Mouse (Mus musculus) neural tube, embryonic 12.5 days (tissue): ENCODE data around the gene Hif3a. TPM values are rescaled to one million over a fixed set of nuclear protein-coding genes. Genes with fewer than 3 reads are reported as not detected.
A peak's percentile ranks its signal among the peaks of the same experiment; 100 is the strongest.

Experiments used
- ATAC-seq: fragments of 200-750 bp; cut with Nextera tagmentation; 2 replicates; pipeline ENCODE4 v1.8.0; 2017; ENCODE audit warnings: low read depth, mild to moderate bottlenecking, moderate TSS enrichment, moderate library complexity; ENCODE audit not compliant: low FRiP score
- H3K27ac ChIP-seq: fragments of 300-500 bp; sonication (generic); 2 replicates; pipeline ENCODE4 v1.5.1; 2016
- H3K27me3 ChIP-seq: fragments of 300-500 bp; sonication (generic); replicated peaks from 2 replicates; pipeline ENCODE4 v1.6.1; 2016; ENCODE audit warnings: mild to moderate bottlenecking
- H3K36me3 ChIP-seq: fragments of 300-500 bp; sonication (generic); 2 replicates; pipeline ENCODE4 v1.6.1; 2016; ENCODE audit warnings: mild to moderate bottlenecking
- H3K4me1 ChIP-seq: fragments of 300-500 bp; sonication (generic); 2 replicates; pipeline ENCODE4 v1.6.1; 2016
- H3K4me2 ChIP-seq: fragments of 300-500 bp; sonication (generic); replicated peaks from 2 replicates; pipeline ENCODE4 v1.6.1; 2016; ENCODE audit warnings: mild to moderate bottlenecking
- H3K4me3 ChIP-seq: fragments of 300-500 bp; sonication (generic); 2 replicates; pipeline ENCODE4 v1.5.1; 2016
- H3K9ac ChIP-seq: fragments of 300-500 bp; sonication (generic); 2 replicates; pipeline ENCODE4 v1.6.1; 2016; ENCODE audit warnings: mild to moderate bottlenecking
- H3K9me3 ChIP-seq: fragments of 300-500 bp; sonication (generic); 2 replicates; pipeline ENCODE4 v1.6.1; 2016; ENCODE audit warnings: mild to moderate bottlenecking
- WGBS: fragments of 180-500 bp; shearing (Covaris S2); methylation state at CpG from one replicate; pipeline ENCODE4 v1.1.7; 2016; 5-methylcytosine and 5-hydroxymethylcytosine counted together
- polyA plus RNA-seq: library from polyadenylated mRNA; unstranded; fragments of >200 nt; fragmentation: Nextera tagmentation; extraction: Ambion mirVana; gene quantifications from 2 replicates; pipeline ENCODE4 v1.2.1, GENCODE M21; 2016

Gene Hif3a
- polyA plus RNA-seq, 1 experiment from 2014 or later = 5.2 TPM

GRCm38 (mm10) chr7:17027588-17028343 is 34.5 kb downstream of the Hif3a start, which contains the start of gene Ppp5c:
Gene Ppp5c (minus strand): TSS chr7:17027924.
- Histone ChIP-seq H3K4me2 (peak within 1 kb of the TSS; percentile 69), H3K27ac (no peak within 1 kb of the TSS), H3K4me3 (peak within 1 kb of the TSS; percentile 85), H3K36me3 (peaks cover 19% of the 10 kb centered on the region), H3K9me3 (no peaks in the 10 kb centered on the region), H3K27me3 (no peaks in the 10 kb centered on the region), H3K9ac (peak within 1 kb of the TSS; percentile 83), H3K4me1 (peaks cover 24% of the 10 kb centered on the region)
- peak; percentile 88 for ATAC-seq
- WGBS = under 1% methylated on average over 58 of the region's 58 CpGs

DNA sequence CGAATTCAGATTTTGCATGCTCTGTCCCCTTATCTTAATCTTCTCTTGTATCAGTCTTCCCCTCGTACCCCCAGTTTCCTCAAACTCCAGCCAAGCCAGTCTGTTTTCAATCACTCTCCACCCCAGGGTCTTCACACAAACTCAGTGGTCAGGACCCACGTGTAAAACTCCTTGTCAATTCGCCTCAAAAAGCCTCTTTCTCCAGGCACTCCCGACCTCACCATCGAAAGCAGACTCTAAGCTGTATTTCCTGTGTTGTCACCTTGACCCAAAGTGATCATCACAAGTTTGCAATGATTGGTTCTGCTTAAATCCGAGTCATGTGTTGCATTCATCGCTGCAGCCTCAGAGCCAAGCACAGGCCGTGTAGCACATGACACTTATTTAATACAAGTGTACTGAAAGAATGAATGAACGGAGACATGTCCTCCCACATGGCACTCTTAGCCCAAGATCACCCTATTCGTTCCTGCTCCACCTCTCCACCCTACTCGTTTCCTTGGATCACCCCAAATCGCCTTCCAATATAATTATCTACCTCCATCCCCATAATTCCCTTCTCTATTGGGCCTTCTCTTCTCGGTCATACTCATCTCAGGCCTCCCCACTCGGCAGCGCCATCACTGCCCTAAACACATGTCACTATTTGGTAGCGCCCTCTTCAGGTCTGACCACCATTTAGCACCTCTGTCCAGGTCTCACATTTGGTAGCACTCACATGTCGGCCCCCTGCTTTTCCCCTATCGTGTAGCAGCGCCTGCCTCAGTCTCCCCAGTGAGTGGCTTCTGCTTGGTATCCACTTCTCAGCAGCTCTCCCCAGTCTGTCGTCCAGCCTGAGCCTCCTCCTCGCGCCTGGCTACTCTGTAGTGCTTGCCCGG is 35.3 kb downstream of the Hif3a start:
- H3K9me3 ChIP-seq = no peaks in the 10 kb centered on the region
- peaks cover 27% of the 10 kb centered on the region for H3K36me3 ChIP-seq
- 10% methylated on average over 24 of the region's 24 CpGs for WGBS
- H3K4me3 ChIP-seq = peak overlapping the region; percentile 85
- no peaks in the 10 kb centered on the region for H3K27me3 ChIP-seq
- H3K9ac ChIP-seq = peak overlapping the region; percentile 83
- H3K4me2 ChIP-seq = peak overlapping the region; percentile 69
- peaks cover 24% of the 10 kb centered on the region for H3K4me1 ChIP-seq
- no peak overlapping the region for H3K27ac ChIP-seq
- ATAC-seq = peak; percentile 67; the same call in 1 of the 2 replicates

DNA sequence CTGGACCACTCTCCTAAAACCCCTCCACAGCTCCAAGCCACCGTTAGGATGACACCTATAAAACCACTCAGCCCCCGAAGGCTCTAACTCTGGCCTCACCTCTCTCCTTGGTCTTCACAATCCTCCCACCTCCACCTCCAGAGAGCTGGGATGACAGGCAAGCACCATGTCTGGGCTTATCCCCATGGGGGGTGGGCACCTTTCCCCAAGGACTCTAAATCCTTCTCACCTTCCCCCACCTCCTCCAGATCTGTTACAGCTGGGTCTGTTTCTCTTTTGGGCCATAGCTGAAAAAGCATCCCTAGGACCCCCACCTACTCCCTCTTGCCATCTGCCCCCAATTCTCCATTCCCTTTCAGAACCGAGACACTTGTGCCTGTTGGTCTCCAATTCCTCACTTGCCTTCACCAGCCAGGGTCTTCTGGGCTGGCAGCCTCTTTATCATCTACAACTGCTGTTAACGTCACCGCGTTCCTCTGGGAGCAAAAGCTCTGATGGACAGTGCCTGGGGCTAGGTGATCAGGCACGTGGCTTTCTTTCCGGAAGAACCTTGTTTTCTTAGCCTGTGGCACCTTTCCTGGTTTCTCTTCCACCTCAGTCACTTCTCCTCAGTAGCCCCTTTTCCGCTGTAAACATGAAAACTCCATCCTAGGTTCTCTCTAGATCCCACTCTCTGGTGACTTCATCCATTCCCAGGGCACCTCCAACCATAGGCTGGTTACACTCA is 36.2 kb downstream of the Hif3a start:
- Histone ChIP-seq H3K4me2 (peak overlapping the region; percentile 69), H3K9me3 (no peaks in the 10 kb centered on the region), H3K4me1 (peaks cover 24% of the 10 kb centered on the region), H3K27ac (no peak overlapping the region), H3K36me3 (peaks cover 36% of the 10 kb centered on the region), H3K27me3 (no peaks in the 10 kb centered on the region), H3K9ac (0 out of 2 replicates have a peak overlapping the region, but pooled peaks have one; percentile 83), H3K4me3 (peak overlapping the region; percentile 85)
- 85% methylated on average over 9 of the region's 9 CpGs for WGBS
- ATAC-seq = no peak

- Histone ChIP-seq H3K4me1 (peaks cover 24% of the 10 kb centered on the region), H3K36me3 (peaks cover 42% of the 10 kb centered on the region), H3K9me3 (no peaks in the 10 kb centered on the region), H3K27me3 (no peaks in the 10 kb centered on the region), H3K9ac (no peak overlapping the region), H3K4me2 (peak overlapping the region; percentile 69; the same call in 1 of the 2 replicates), H3K27ac (no peak overlapping the region), H3K4me3 (no peak overlapping the region)
- 86% methylated on average over 4 of the region's 4 CpGs for WGBS
- no peak for ATAC-seq
Measured at GRCm38 (mm10) chr7:17025505-17025894, 36.7 kb downstream of the Hif3a start.

- H3K27me3 ChIP-seq = no peaks in the 10 kb centered on the region
- H3K27ac ChIP-seq = no peak overlapping the region
- H3K9ac ChIP-seq = no peak overlapping the region
- no peaks in the 10 kb centered on the region for H3K9me3 ChIP-seq
- peaks cover 47% of the 10 kb centered on the region for H3K36me3 ChIP-seq
- H3K4me3 ChIP-seq = no peak overlapping the region
- peaks cover 24% of the 10 kb centered on the region for H3K4me1 ChIP-seq
- WGBS = 84% methylated on average over 10 of the region's 10 CpGs
- H3K4me2 ChIP-seq = peak overlapping the region; percentile 69; the same call in 1 of the 2 replicates
- no peak for ATAC-seq
Measured at GRCm38 (mm10) chr7:17024814-17025504, 37.3 kb downstream of the Hif3a start.

DNA sequence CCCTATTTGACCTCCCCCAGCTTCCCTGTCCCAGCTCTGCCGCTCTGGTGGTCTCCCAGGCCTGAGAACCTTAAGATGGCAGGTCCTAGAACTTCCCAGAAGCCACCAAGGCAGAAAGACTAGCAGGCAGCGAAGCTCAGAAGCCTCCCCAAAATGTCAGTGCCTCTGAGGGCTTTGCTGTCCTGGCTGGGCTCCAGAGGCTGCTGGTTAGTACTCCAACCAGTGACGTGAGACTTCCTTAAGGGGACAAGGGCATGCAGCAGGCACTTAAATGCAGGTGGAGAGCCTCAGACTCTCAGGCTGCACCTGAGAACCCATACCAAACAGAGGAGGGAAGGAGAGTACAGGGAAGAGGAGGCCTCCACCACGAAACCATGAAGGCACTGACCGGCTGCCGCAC is 38.1 kb downstream of the Hif3a start:
- Histone ChIP-seq H3K4me2 (no peak overlapping the region), H3K27ac (no peak overlapping the region), H3K9ac (no peak overlapping the region), H3K9me3 (no peaks in the 10 kb centered on the region), H3K36me3 (peaks cover 55% of the 10 kb centered on the region), H3K4me1 (peaks cover 24% of the 10 kb centered on the region), H3K27me3 (no peaks in the 10 kb centered on the region), H3K4me3 (no peak overlapping the region)
- no peak for ATAC-seq
- WGBS = 94% methylated on average over 6 of the region's 6 CpGs

GRCm38 (mm10) chr7:17023701-17024100 is 38.5 kb downstream of the Hif3a start:
- Histone ChIP-seq H3K9ac (no peak overlapping the region), H3K4me2 (no peak overlapping the region), H3K9me3 (no peaks in the 10 kb centered on the region), H3K27me3 (no peaks in the 10 kb centered on the region), H3K4me3 (no peak overlapping the region), H3K27ac (no peak overlapping the region), H3K4me1 (peaks cover 24% of the 10 kb centered on the region), H3K36me3 (peaks cover 57% of the 10 kb centered on the region)
- WGBS = 88% methylated on average over 4 of the region's 4 CpGs
- no peak for ATAC-seq

- H3K27ac ChIP-seq = no peak overlapping the region
- 95% methylated on average over 15 of the region's 15 CpGs for WGBS
Measured at GRCm38 (mm10) chr7:17022176-17022575, 40.1 kb downstream of the Hif3a start.

GRCm38 (mm10) chr7:17019426-17020166 is 42.6 kb downstream of the Hif3a start:
- H3K4me3 ChIP-seq = no peak overlapping the region
- peaks cover 90% of the 10 kb centered on the region for H3K36me3 ChIP-seq
- no peak overlapping the region for H3K4me2 ChIP-seq
- no peak overlapping the region for H3K27ac ChIP-seq
- 92% methylated on average over 7 of the region's 7 CpGs for WGBS
- H3K9me3 ChIP-seq = no peaks in the 10 kb centered on the region
- ATAC-seq = no peak
- no peaks in the 10 kb centered on the region for H3K4me1 ChIP-seq
- H3K27me3 ChIP-seq = no peaks in the 10 kb centered on the region
- H3K9ac ChIP-seq = no peak overlapping the region

More at GRCm38 (mm10) chr7:17022176-17022575, 40.1 kb downstream of the Hif3a start:
- H3K9me3 ChIP-seq = no peaks in the 10 kb centered on the region
- no peak for ATAC-seq
- no peak overlapping the region for H3K9ac ChIP-seq
- peaks cover 24% of the 10 kb centered on the region for H3K4me1 ChIP-seq
- no peaks in the 10 kb centered on the region for H3K27me3 ChIP-seq
- H3K4me3 ChIP-seq = no peak overlapping the region
- peaks cover 65% of the 10 kb centered on the region for H3K36me3 ChIP-seq
- no peak overlapping the region for H3K4me2 ChIP-seq

GRCm38 (mm10) chr7:17017921-17018320 is 44.3 kb downstream of the Hif3a start:
- Histone ChIP-seq H3K4me2 (no peak overlapping the region), H3K27me3 (no peaks in the 10 kb centered on the region), H3K9me3 (no peaks in the 10 kb centered on the region), H3K4me1 (no peaks in the 10 kb centered on the region), H3K4me3 (no peak overlapping the region), H3K27ac (no peak overlapping the region), H3K36me3 (peaks cover 90% of the 10 kb centered on the region), H3K9ac (no peak overlapping the region)
- no peak for ATAC-seq
- 86% methylated on average over 2 of the region's 2 CpGs for WGBS

DNA sequence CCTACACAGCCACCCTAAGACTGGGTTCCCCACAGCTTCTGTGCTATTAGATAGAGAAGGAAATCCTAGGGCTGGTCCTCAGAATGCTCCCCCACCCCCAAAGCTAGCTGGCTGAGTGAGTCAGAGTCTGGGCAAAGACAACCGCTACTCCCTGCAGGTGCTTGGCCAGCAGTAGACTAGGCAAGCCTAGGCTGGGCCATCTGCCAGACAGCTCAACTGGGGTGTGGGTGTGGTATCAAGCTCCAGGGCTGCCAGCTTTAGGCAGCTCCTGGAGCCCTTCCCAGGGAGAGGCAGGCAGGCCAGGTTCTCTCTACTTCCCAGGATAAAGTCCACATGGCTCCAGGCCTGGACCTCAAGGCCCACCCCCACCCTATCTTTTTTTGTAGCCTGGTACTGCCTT is 45.2 kb downstream of the Hif3a start:
- H3K4me3 ChIP-seq = no peak overlapping the region
- peaks cover 90% of the 10 kb centered on the region for H3K36me3 ChIP-seq
- no peaks in the 10 kb centered on the region for H3K9me3 ChIP-seq
- H3K27ac ChIP-seq = no peak overlapping the region
- no peak overlapping the region for H3K9ac ChIP-seq
- 84% methylated on average over 1 of the region's 1 CpGs for WGBS
- ATAC-seq = no peak
- H3K4me1 ChIP-seq = no peaks in the 10 kb centered on the region
- H3K4me2 ChIP-seq = no peak overlapping the region
- H3K27me3 ChIP-seq = no peaks in the 10 kb centered on the region
